Mouse (Mus musculus) hindbrain, postnatal 0 days (tissue): ENCODE data around the gene Egfem1. TPM values are rescaled to one million over a fixed set of nuclear protein-coding genes. Genes with fewer than 3 reads are reported as not detected.
A peak's percentile ranks its signal among the peaks of the same experiment; 100 is the strongest.

Experiments used
- ATAC-seq: fragments of 200-750 bp; cut with Nextera tagmentation; 2 replicates; pipeline ENCODE4 v1.8.0; 2017; ENCODE audit warnings: mild to moderate bottlenecking, moderate TSS enrichment, moderate library complexity
- DNase-seq: peaks from one replicate; pipeline ENCODE4 v3.0.0-alpha.2; 2015; ENCODE audit warnings: low spot score
- H3K27ac ChIP-seq: fragments of 300-500 bp; sonication (generic); 2 replicates; pipeline ENCODE4 v1.5.1; 2014; ENCODE audit warnings: mild to moderate bottlenecking
- H3K27me3 ChIP-seq: fragments of 300-500 bp; sonication (generic); 2 replicates; pipeline ENCODE4 v1.6.1; 2014; ENCODE audit warnings: low read length, mixed read lengths; ENCODE audit not compliant: insufficient read depth
- H3K36me3 ChIP-seq: fragments of 300-500 bp; sonication (generic); 2 replicates; pipeline ENCODE4 v1.6.1; 2014; ENCODE audit warnings: low read length, mixed read lengths; ENCODE audit not compliant: insufficient read depth
- H3K4me1 ChIP-seq: fragments of 300-500 bp; sonication (generic); 2 replicates; pipeline ENCODE4 v1.6.1; 2014; ENCODE audit warnings: antibody characterized with exemption, low read length, mixed read lengths; ENCODE audit not compliant: insufficient read depth
- H3K4me2 ChIP-seq: fragments of 300-500 bp; sonication (generic); 2 replicates; pipeline ENCODE4 v1.6.1; 2014; ENCODE audit warnings: low read depth, mild to moderate bottlenecking, low read length, moderate library complexity, mixed read lengths
- H3K4me3 ChIP-seq: fragments of 300-500 bp; sonication (generic); 2 replicates; pipeline ENCODE4 v1.5.1; 2014; ENCODE audit warnings: low read length
- H3K9ac ChIP-seq: fragments of 300-500 bp; sonication (generic); replicated peaks from 2 replicates; pipeline ENCODE4 v1.6.1; 2014; ENCODE audit warnings: mild to moderate bottlenecking, low read length, moderate library complexity, mixed read lengths
- H3K9me3 ChIP-seq: fragments of 300-500 bp; sonication (generic); 2 replicates; pipeline ENCODE4 v1.6.1; 2016; ENCODE audit warnings: low read length, mixed read lengths
- CTCF ChIP-seq: IDR thresholded peaks from 2 replicates; pipeline ENCODE4 v1.5.1; 2016; ENCODE audit warnings: antibody characterized with exemption, control low read depth, low read depth
- WGBS: fragments of 180-500 bp; shearing (Covaris S2); extraction: QIAGEN DNeasy Blood & Tissue Kit; methylation state at CpG from one replicate; pipeline ENCODE4 v1.1.7; 2014; 5-methylcytosine and 5-hydroxymethylcytosine counted together
- polyA plus RNA-seq: library from polyadenylated mRNA; unstranded; fragments of >200 nt; fragmentation: Nextera tagmentation; extraction: Ambion mirVana; gene quantifications from 2 replicates; pipeline ENCODE4 v1.2.1, GENCODE M21; 2015
- total RNA-seq: library from RNA; depleted of rRNA; stranded (reverse); fragments of >200 nt; gene quantifications from 2 replicates; pipeline ENCODE4 v1.2.3, GENCODE M21; 2014

Gene Egfem1
- total and polyA plus RNA-seq, 2 experiments from 2014 or later: 4.1 to 12.6 TPM

GRCm38 (mm10) chr3:29202536-29202935 lies 120.7 kb downstream of the Egfem1 start:
- 86% methylated on average over 6 of the region's 6 CpGs for WGBS
- H3K4me1 ChIP-seq: no peaks in the 10 kb centered on the region
- DNase-seq (no peak), ATAC-seq (no peak)
- H3K27ac ChIP-seq: no peak overlapping the region
- H3K9ac ChIP-seq: no peak overlapping the region
- no peaks in the 10 kb centered on the region for H3K9me3 ChIP-seq
- no peaks in the 10 kb centered on the region for H3K36me3 ChIP-seq
- TF ChIP-seq CTCF: no peak
- no peak overlapping the region for H3K4me3 ChIP-seq
- no peak overlapping the region for H3K4me2 ChIP-seq
- H3K27me3 ChIP-seq: no peaks in the 10 kb centered on the region

GRCm38 (mm10) chr3:29222414-29222813 lies 140.6 kb downstream of the Egfem1 start:
- ATAC-seq (no peak), DNase-seq (no peak)
- Histone ChIP-seq H3K9me3 (no peaks in the 10 kb centered on the region), H3K27ac (no peak overlapping the region), H3K4me1 (no peaks in the 10 kb centered on the region), H3K36me3 (no peaks in the 10 kb centered on the region), H3K9ac (no peak overlapping the region), H3K4me2 (no peak overlapping the region), H3K4me3 (no peak overlapping the region), H3K27me3 (no peaks in the 10 kb centered on the region)
- no peak for TF ChIP-seq CTCF
- 81% methylated on average over 2 of the region's 2 CpGs for WGBS

- TF ChIP-seq CTCF: peak; percentile 22; the same call in 1 of the 2 replicates
- no peak overlapping the region for H3K4me3 ChIP-seq
- H3K27ac ChIP-seq: no peak overlapping the region
- no peak overlapping the region for H3K9ac ChIP-seq
- H3K4me1 ChIP-seq: no peaks in the 10 kb centered on the region
- 62% methylated on average over 2 of the region's 2 CpGs for WGBS
- no peak overlapping the region for H3K4me2 ChIP-seq
- no peak for DNase-seq
- ATAC-seq: no peak
- H3K9me3 ChIP-seq: no peaks in the 10 kb centered on the region
- H3K36me3 ChIP-seq: no peaks in the 10 kb centered on the region
- no peaks in the 10 kb centered on the region for H3K27me3 ChIP-seq
These were observed 147.9 kb downstream of the Egfem1 start for GRCm38 (mm10) chr3:29229712-29230111.

- H3K27me3 ChIP-seq: no peaks in the 10 kb centered on the region
- no peak for ATAC-seq
- no peaks in the 10 kb centered on the region for H3K36me3 ChIP-seq
- no peak for DNase-seq
- no peak overlapping the region for H3K4me2 ChIP-seq
- no peak for TF ChIP-seq CTCF
- H3K4me1 ChIP-seq: no peaks in the 10 kb centered on the region
- no peaks in the 10 kb centered on the region for H3K9me3 ChIP-seq
- H3K27ac ChIP-seq: no peak overlapping the region
- WGBS: 61% methylated on average over 4 of the region's 4 CpGs
- no peak overlapping the region for H3K9ac ChIP-seq
- no peak overlapping the region for H3K4me3 ChIP-seq
These were observed 153.7 kb downstream of the Egfem1 start for GRCm38 (mm10) chr3:29235477-29235876.

GRCm38 (mm10) chr3:29236517-29236916 lies 154.7 kb downstream of the Egfem1 start:
- Histone ChIP-seq H3K9me3 (no peaks in the 10 kb centered on the region), H3K9ac (no peak overlapping the region), H3K4me1 (no peaks in the 10 kb centered on the region), H3K4me2 (no peak overlapping the region), H3K36me3 (no peaks in the 10 kb centered on the region), H3K27me3 (no peaks in the 10 kb centered on the region), H3K4me3 (no peak overlapping the region), H3K27ac (no peak overlapping the region)
- ATAC-seq (no peak), DNase-seq (no peak)
- no peak for TF ChIP-seq CTCF
- 52% methylated on average over 5 of the region's 5 CpGs for WGBS

- no peak for TF ChIP-seq CTCF
- H3K9me3 ChIP-seq: no peaks in the 10 kb centered on the region
- H3K27ac ChIP-seq: no peak overlapping the region
- H3K4me2 ChIP-seq: no peak overlapping the region
- WGBS: 39% methylated on average over 3 of the region's 3 CpGs
- H3K4me3 ChIP-seq: no peak overlapping the region
- H3K9ac ChIP-seq: no peak overlapping the region
- no peaks in the 10 kb centered on the region for H3K4me1 ChIP-seq
- no peaks in the 10 kb centered on the region for H3K36me3 ChIP-seq
- no peaks in the 10 kb centered on the region for H3K27me3 ChIP-seq
- no peak for DNase-seq
- ATAC-seq: no peak
These were observed 161.8 kb downstream of the Egfem1 start for GRCm38 (mm10) chr3:29243600-29243999.

GRCm38 (mm10) chr3:29291633-29292032 lies 209.8 kb downstream of the Egfem1 start:
- H3K9me3 ChIP-seq: no peaks in the 10 kb centered on the region
- no peak overlapping the region for H3K4me3 ChIP-seq
- TF ChIP-seq CTCF: no peak
- ATAC-seq (no peak), DNase-seq (no peak)
- WGBS: 58% methylated on average over 4 of the region's 4 CpGs
- no peaks in the 10 kb centered on the region for H3K27me3 ChIP-seq
- no peak overlapping the region for H3K9ac ChIP-seq
- H3K4me2 ChIP-seq: no peak overlapping the region
- no peaks in the 10 kb centered on the region for H3K36me3 ChIP-seq
- no peaks in the 10 kb centered on the region for H3K4me1 ChIP-seq
- H3K27ac ChIP-seq: no peak overlapping the region
